Mouse (Mus musculus): ENCODE measurements at regions not wholly inside any gene's neighbourhood (a gene's known extent, or its start where the extent isn't known, plus 50 kb on each side); places are given as distances from the start of the nearest gene placed in this dataset.
"Not testable (repeated sequence)": the region's sequence is repeated elsewhere in the genome, so short reads cannot be mapped to it uniquely, and the experiment has no call there.

DNA sequence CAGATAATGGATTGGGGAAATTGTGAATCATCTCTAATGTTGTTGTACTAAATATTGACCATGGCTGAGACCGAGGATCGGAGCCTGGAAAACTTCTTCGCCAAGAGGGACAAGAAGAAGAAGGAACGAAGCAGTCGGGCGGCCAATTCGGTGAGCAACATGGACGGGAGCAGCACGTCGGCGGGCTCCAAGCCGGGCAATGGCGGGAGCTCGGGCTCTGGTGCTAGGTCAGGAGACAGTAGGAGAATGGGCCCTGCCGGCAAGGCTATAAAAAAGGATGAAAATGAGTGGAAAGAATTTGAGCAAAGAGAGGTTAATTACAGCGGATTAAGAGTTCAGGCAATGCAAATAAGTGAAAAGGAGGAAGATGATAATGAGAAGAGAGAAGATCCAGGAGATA lies 55.0 kb upstream of the Zfp990 start:
- DNase-seq; intact Hi-C loops (cut with DNase I): not testable (repeated sequence)

DNA sequence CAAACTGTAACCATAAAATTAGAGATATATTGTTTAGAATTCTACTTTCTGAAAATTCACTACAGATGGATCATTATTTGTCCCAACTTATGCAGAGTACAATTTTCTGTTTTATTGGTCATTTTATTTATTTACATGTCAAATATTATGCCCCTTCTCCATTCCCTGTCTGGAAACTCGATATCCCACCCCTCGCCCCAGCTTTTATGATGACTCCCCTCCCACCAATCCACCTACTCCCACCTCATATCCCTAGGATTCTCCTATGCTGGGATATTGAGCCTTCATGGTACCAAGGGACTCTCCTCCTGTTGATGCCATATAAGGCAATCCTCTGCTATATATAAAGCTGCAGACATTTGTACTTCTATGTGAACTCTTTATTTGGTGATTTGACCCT lies 62.0 kb upstream of the Zfp990 start:
- intact Hi-C loops (cut with DNase I): loop anchor here (5.0 kb wide), 1 partner anchor 1974 kb away; no protein-coding TSS in a partner anchor
- no peak for DNase-seq

DNA sequence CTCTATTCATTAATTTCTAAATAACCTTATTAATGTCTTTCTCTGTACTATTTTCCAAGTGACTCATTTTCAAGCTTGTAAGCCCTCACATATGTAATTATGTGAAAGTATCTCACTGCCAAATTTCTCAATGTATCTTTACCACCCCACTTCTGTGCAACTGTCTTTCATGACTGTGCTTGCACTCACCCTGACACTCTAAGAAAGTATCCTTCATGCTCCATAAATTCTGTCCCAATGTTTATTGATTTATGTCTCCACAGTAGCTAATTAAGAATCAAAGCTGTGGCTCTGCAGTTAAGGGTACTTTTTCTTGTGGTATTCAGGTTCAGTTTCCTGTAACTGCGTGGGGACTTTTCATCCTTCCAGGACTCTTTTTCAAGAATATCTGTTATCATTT lies 73.8 kb upstream of the Zfp990 start:
- DNase-seq: not testable (repeated sequence)
- intact Hi-C loops (cut with DNase I): loop anchor here (1.0 kb wide), 1 partner anchor 8 kb away; no protein-coding TSS in a partner anchor

DNA sequence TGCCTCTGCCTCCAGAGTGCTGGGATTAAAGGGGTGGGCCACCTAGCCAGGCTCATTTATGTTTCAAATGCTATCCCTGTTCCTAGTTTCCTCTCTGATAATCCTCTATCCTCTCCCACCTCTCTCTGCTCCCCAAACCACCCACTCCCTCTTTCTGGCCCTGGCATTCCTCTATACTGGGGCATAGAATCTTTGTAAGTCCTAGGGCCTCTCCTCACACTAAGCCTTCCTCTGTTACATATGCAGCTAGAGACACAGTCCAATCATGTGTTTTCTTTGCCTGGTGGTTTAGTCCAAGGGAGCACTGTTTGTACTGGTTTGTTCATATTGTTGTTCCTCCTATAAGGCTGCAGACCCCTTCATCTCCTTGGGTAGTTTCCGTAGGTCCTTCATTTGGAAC lies 76.0 kb upstream of the Zfp990 start:
- intact Hi-C loops (cut with DNase I): no loop called here
- DNase-seq: no peak

DNA sequence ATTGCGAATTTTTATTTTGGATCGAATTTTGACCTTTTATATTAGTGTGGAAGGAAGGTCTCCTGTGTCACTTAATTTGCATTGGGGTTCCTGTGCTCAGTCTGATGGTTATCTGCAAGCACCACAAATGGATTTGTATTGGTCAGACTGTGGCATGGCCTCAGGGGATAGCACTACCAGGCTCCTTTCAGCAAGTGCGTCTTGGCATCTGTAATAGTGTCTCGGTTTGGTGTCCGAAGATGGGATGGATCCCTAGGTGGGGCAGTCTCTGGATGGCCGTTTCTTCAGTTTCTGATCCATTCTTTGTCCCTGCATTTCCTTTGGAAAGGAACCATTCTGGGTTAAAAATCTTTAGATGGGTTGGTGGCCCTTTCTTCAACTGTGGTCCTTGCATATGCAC lies 76.5 kb upstream of the Zfp990 start:
- intact Hi-C loops (cut with DNase I): no loop called here
- DNase-seq: no peak

DNA sequence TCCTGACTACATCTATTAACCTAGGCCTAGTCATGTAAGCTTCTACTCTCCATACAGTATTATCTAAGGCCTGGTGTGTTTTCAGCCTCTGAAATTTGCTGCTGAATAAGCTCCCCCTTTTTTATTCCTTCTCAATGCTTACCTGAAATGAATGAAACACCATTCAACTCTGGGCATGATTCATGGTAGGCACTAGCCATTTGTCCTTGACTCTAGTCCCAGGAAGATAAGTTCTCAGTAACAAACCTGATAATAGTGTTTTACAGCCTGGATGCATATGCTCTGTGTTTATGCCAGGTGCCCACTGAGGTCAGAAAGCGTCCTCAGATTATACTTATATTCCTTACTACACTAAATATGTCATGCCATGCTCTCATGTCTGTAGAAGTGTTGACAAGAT lies 77.3 kb upstream of the Zfp990 start:
- DNase-seq; intact Hi-C loops (cut with DNase I): not testable (repeated sequence)

DNA sequence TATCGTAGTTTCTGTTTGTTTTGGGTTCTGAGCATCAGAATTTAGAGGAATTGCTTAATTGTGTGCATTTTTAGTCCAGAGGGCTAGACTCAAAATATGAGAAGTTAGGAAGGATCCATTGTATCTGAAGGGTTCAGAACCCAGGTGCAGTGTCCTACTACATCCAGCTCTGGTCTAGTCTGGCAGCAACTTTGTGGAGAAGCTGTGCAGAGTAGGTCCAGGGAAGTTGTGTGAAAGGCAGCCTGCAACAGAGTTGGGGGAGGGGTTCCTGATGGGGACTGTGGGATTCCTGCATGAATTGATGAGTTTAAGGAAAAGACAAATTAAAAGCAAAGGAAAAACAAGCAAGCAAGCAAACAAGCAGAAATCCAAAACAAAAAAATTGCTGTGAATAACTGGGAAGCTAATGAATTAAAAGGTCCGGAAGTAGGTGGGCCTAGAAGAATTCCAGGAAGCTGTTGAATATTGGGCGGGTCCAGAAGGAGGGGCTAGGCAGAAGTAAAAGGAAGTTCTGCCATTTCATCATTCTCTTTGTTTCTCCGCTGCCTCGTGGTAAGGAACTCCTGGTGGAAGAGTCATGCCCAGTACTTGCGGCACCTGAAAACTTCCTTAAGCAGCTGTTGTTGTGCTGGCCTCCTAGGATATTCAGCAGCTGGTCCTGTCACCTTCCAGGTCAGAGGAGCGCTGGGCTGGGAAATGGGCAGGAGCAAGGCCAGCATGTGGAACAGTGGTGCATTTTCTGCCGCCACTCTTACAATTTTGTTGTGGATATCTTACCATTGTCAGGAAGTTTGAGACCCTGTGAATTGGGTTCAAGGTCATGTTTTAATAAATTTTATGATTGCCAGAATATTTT lies 78.4 kb upstream of the Zfp990 start:
- no peak for DNase-seq
- intact Hi-C loops (cut with DNase I): loop anchor here (1.0 kb wide), 2 partner anchors 24 to 151 kb away; no protein-coding TSS in a partner anchor

DNA sequence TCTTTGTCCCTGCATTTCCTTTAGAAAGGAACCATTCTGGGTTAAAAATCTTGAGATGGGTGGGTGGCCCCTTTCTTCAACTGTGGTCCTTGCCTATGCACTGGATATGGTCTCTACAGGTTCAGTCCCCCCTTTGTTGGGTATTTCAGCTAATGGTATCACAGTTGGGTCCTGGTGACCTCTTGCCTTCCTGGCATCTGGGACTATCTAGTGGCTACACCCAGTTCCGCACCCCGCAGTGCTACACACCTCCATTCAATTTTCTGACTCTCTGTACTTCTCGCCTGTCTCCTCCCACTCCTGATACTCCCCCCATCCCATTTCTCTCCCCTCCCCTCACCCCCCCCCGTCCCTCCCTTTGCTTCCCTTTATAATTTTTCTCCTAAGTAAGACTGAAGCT lies 92.7 kb upstream of the Zfp990 start:
- intact Hi-C loops (cut with DNase I); DNase-seq: not testable (repeated sequence)

DNA sequence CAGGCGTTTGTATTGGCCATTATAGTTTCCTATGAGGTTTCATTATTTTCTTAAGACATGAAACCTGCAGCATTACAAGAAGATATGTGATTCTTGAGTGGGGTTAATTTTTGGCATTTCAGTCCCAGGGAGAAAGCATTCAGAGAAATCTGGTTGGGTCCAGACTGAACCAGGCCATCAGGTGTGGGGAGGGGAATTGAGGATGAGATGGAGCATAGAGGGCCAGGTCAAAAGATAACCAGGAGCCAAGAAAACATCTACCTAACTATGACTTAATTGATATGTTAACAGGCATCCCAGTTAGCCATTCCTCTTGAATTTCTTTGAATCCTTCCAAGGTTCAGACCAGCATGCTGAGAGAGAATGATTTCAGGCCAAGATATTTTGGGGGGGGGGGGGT lies 96.2 kb upstream of the Tnfrsf8 start:
- intact Hi-C loops (cut with DNase I): no loop called here
- no peak for DNase-seq

DNA sequence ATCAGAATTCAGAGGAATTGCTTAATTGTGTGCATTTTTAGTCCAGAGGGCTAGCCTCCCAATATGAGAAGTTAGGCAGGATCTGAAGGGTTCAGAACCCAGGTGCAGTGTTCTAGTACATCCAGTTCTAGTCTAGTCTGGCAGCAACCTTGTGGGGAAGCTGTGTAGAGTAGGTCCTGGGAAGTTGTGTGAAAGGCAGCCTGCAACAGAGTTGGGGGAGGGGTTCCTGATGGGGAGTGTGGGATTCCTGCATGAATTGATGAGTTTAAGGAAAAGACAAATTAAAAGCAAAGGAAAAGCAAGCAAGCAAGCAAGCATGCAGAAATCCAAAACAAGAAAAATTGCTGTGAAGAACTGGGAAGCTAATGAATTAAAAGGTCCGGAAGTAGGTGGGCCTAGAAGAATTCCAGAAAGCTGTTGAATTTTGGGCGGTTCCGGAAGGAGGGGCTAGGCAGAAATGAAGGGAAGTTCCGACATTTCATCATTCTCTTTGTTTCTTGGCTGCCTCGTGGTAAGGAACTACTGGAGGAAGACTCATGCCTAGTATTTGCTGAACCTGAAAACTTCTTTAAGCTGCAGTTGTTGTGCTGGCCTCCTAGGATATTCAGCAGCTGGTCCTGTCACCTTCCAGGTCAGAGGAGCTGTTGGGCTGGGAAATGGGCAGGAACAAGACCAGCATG lies 95.0 kb upstream of the Tnfrsf8 start:
- intact Hi-C loops (cut with DNase I): no loop called here
- DNase-seq: no peak

DNA sequence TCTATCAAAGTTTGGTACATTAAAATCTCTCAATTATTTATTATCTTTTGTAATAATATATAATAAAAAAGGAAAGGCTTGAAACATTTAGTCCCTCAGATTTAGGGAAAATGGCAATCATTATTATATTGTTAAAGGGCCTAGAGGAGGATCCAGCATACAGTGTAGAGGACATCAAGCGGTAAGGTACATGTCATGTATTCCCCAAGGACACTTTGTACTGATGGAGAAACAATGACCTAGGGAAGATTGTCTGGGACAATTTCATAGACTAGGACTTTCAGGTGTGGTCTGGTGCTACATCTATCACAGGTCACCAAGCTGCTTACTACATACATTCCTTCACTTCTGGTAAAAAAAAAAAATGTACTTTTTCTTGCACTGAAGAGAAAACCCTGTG lies 91.1 kb upstream of the Tnfrsf8 start:
- DNase-seq; intact Hi-C loops (cut with DNase I): not testable (repeated sequence)

DNA sequence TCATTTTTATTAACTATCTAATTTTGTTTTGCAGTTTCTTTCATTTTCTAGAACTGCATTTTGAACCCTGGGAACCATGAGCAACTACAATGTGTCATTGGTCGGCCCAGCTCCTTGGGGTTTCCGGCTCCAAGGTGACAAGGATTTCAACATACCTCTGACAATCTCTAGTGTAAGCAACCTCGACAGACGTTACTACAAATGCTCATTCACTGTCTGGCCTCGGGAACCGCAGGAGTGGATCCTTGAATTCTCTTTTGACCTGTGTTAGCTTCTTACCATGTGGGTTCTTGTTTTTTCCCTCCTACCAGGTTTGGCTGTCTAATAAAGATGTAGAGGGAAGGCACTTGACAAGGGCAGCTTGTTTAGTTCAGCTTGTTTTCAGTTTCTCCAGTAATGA lies 89.3 kb upstream of the Tnfrsf8 start:
- DNase-seq; intact Hi-C loops (cut with DNase I): not testable (repeated sequence)

DNA sequence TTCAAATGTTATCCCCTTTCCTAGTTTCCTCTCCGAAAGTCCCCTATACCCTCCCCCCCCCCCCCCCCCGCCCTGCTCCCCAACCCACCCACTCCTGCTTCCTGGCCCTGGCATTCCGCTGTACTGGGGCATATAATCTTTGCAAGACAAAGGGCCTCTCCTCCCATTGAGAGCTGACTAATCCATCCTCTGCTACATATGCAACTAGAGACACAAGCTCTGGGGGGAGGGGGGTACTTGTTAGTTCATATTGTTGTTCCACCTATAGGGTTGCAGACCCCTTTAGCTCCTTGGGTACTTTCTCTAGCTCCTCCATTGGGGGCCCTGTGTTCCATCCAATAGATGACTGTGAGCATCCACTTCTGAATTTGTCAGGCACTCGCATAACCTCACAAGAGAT lies 63.9 kb upstream of the Tnfrsf8 start:
- DNase-seq; intact Hi-C loops (cut with DNase I): not testable (repeated sequence)

DNA sequence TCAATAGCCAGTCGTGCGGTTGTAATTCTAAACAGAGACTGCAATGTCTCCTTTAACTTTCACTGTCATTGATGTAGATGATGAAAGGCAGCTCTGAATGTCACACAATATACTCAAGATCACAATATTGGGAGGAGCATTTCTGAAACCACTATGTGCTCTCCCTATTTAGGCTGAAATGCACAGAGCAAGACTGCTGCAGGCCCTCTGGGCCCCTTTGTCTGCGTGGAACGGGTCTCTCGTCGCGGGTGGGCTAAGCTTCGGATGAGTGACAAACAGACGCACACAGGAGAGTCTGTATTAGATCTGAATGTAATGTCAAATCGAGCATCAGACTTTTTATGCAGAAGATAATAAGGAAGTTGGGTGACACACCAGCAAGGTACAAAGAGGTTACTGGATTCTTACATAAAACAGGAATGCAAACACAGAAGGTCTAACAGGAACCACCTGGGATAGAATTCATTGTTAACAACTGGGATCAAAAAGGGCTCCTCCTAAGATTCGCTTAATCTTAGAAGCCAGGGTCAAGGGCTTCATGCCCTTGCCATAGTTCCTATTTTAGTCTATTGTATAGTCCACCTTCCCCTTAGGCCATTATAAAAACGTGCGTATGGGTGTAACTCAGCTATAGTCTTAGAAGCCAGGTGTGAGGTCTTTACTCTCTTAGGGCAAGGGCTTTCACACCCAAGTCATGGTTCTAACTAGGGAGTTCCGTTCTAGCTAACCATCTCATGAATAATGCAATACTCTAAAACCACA lies 62.5 kb upstream of the Tnfrsf8 start:
- intact Hi-C loops (cut with DNase I): not testable (repeated sequence)

DNA sequence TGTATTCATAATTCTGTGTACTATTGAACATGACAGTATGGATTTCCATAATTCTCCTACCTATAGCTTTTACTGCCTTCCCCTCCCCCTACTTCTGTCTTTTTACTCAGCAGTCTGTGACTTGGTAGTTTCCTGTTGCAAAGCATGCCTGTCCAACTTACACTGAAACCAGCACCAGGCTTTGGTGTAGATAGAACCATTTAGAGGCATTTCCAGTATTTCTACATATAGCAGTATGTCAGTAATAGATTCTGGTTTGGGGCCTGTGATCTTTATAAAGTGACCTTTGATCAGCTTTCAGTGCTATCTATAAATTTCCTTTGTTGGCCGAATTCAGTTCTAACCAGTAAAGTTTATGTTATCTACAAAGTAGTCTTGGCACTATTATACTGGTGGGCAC lies 54.8 kb upstream of the Tnfrsf8 start:
- intact Hi-C loops (cut with DNase I): no loop called here
- no peak for DNase-seq

More for the DNA sequence above, 62.5 kb upstream of the Tnfrsf8 start:
- DNase-seq: not testable (repeated sequence)

DNA sequence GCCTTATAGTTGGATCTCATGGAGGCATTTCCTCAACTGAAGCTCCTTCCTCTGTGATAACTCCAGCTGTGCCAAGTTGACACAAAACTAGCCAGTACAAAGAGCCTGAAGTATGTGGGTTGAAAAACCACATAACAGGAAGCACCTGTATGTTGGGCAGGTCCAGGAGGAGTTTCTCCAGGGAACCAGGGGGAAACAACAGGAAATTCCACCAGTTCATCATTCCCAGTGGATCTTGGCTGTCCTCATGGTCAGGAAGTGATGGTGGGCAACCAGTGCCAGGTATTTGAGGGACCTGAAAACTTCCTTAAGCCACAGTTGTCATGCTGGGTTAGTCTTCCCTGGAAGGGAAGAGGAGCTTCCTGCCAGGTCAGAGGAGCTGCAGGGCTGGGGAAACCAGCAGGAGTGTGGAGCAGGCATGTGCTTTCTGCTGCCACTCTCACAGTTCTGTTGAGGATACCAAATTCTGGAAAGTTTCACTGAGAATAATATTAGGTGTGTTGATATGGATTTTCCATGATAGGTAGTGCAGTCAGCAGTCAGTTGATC lies 52.4 kb upstream of the Tnfrsf8 start:
- DNase-seq: no peak
- intact Hi-C loops (cut with DNase I): no loop called here

DNA sequence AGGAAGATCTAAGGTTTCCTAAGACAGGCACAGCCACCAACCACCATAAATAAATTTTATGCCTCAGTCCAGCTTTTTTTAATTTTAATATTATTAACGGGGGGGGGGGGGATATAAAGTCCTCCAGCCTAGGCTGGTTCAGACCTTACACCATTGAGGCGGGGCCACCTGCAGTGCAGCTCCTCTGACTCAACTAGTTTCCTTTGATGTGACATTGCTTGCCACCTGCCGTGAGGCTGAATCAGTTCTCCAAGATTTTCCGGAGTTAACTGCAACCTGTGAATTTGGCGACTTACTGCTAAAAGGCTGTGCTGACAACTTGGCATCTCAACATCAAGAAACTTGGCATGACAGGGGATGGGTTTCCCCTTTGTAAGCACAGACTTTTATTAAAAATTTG lies 51.3 kb upstream of the Tnfrsf8 start:
- intact Hi-C loops (cut with DNase I): no loop called here
- no peak for DNase-seq

DNA sequence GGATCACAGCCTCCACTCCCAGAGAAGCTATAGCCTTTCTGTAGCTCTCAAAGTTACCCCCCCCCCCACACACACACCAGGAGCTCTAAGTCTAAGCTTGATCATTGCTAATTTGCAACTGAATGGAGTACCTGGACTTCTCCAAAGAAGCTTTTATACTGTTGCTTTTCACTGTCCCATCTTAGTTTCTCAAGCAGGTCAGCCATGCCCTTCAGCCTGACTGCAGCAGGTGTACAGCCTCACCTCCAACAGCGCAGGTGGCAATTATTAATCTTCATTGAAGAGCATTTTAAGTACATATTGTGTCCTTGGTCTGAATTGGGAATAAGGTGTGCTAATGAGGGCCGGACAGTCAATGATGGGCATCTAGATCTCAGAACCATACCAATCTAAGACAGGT lies 50.8 kb upstream of the Tnfrsf8 start:
- intact Hi-C loops (cut with DNase I); DNase-seq: not testable (repeated sequence)
